Mouse (Mus musculus) spleen, adult 2 months (tissue): ENCODE data around the gene Snrpf. TPM values are rescaled to one million over a fixed set of nuclear protein-coding genes. Genes with fewer than 3 reads are reported as not detected.
A peak's percentile ranks its signal among the peaks of the same experiment; 100 is the strongest.

Experiments
- DNase-seq, 2 experiments: peaks; one replicate each; pipeline versions ENCODE4 v3.0.0 to v3.0.0-alpha.2; 2012 to 2021; ENCODE audit warnings: low spot score in 2 of 2, low read depth in 1 of 2
- H3K27ac ChIP-seq: fragments of 200-500 bp; 2 replicates; pipeline ENCODE4 v1.5.1; 2012; ENCODE audit warnings: low read length, inconsistent platforms; ENCODE audit not compliant: insufficient read depth
- H3K27me3 ChIP-seq: fragments of 200-500 bp; 2 replicates; pipeline ENCODE4 v1.6.1; 2012; ENCODE audit warnings: mild to moderate bottlenecking, moderate library complexity, low read length, inconsistent platforms; ENCODE audit not compliant: control insufficient read depth, insufficient read depth
- H3K36me3 ChIP-seq: fragments of 200-500 bp; 2 replicates; pipeline ENCODE4 v1.6.1; 2012; ENCODE audit warnings: mild to moderate bottlenecking, low read length, inconsistent platforms; ENCODE audit not compliant: control insufficient read depth, insufficient read depth
- H3K4me1 ChIP-seq: fragments of 200-500 bp; 2 replicates; pipeline ENCODE4 v1.6.1; 2011; ENCODE audit warnings: inconsistent platforms; ENCODE audit not compliant: control insufficient read depth, insufficient read depth, insufficient read length
- H3K4me3 ChIP-seq: fragments of 200-500 bp; 2 replicates; pipeline ENCODE4 v1.5.1; 2011; ENCODE audit warnings: mild to moderate bottlenecking, inconsistent platforms; ENCODE audit not compliant: insufficient read depth, insufficient read length; ENCODE audit errors: extremely low read depth
- CTCF ChIP-seq: fragments of 200-500 bp; IDR thresholded peaks from 2 replicates; pipeline ENCODE4 v1.5.1; 2011; ENCODE audit warnings: mild to moderate bottlenecking, inconsistent platforms; ENCODE audit not compliant: insufficient read depth, insufficient read length, insufficient replicate concordance; ENCODE audit errors: extremely low read depth
- POLR2A ChIP-seq: fragments of 200-500 bp; IDR thresholded peaks from 2 replicates; pipeline ENCODE4 v1.6.1; 2011; ENCODE audit warnings: low read depth, low read length, inconsistent platforms
- WGBS: fragments of 180-500 bp; shearing (Covaris S2); methylation state at CpG from one replicate; pipeline ENCODE4 v1.1.7; 2018; 5-methylcytosine and 5-hydroxymethylcytosine counted together
- polyA plus RNA-seq: library from polyadenylated mRNA; depleted of rRNA; stranded (reverse); fragments of >200 nt; gene quantifications from 2 replicates; pipeline ENCODE4 v1.2.3, GENCODE M21; 2012; rRNA removed

Gene Snrpf
- polyA plus RNA-seq = 40.8 and 79.5 TPM in 2 replicates

DNA sequence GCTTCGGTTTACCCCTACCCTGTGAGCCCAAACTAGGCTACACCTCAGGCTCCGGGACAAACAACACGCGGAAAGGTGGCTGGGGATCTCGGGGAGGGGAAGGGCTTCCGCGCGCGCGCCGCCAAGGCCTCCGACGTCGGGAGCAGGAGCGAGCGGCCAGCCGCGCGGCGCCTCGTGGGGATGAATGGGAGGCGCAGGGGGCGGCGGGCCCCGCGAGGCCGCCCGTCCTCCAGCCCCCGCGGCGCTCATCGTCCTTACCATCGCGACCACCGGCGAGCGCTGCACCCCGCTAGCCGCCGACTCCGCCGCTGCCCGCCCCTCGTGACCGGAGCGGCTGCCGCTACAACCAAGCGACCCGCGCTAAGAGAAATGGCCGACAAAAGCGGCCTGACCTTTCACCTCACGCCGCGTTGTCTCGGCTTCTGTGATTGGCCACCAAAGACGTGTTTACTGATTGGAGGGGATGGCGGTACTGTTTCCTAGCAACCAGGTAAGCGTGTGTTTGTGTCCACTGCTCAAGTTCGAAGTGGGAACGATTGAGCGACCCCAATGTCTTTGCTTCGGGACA is at the start of gene Snrpf:
Snrpf (minus strand) TSS at position 426 of the 568 bp plus-strand sequence.
- no peak for TF ChIP-seq POLR2A
- no peak for TF ChIP-seq CTCF
- Histone ChIP-seq H3K36me3 (peaks cover 2% of the 10 kb centered on the region; the same call in 1 of the 2 replicates), H3K27me3 (no peaks in the 10 kb centered on the region), H3K4me1 (peaks cover 8% of the 10 kb centered on the region), H3K27ac (peak within 1 kb of the TSS; percentile 60), H3K4me3 (peak within 1 kb of the TSS; percentile 79)
- peak; percentile 81 to 86 for DNase-seq
- WGBS = 1% methylated on average over 61 of the region's 63 CpGs

- TF ChIP-seq POLR2A (no peak), CTCF (no peak)
- no peak for DNase-seq
- peaks cover 5% of the 10 kb centered on the region for H3K27me3 ChIP-seq
- WGBS = 87% methylated on average over 9 of the region's 9 CpGs
- H3K36me3 ChIP-seq = no peaks in the 10 kb centered on the region
- no peak overlapping the region for H3K4me3 ChIP-seq
- H3K4me1 ChIP-seq = peaks cover 2% of the 10 kb centered on the region; the same call in 1 of the 2 replicates
- H3K27ac ChIP-seq = no peak overlapping the region
Observed at GRCm38 (mm10) chr10:93635941-93636340, 46.4 kb upstream of the Snrpf start.

GRCm38 (mm10) chr10:93633971-93634370 is 44.5 kb upstream of the Snrpf start:
- WGBS = 91% methylated on average over 2 of the region's 2 CpGs
- no peak for TF ChIP-seq POLR2A
- no peaks in the 10 kb centered on the region for H3K27me3 ChIP-seq

GRCm38 (mm10) chr10:93633563-93633962 is 44.1 kb upstream of the Snrpf start:
- Histone ChIP-seq H3K27ac (no peak overlapping the region), H3K4me3 (no peak overlapping the region), H3K4me1 (no peaks in the 10 kb centered on the region), H3K36me3 (no peaks in the 10 kb centered on the region), H3K27me3 (no peaks in the 10 kb centered on the region)
- 87% methylated on average over 5 of the region's 5 CpGs for WGBS
- TF ChIP-seq CTCF (no peak), POLR2A (no peak)
- no peak for DNase-seq

More at GRCm38 (mm10) chr10:93633971-93634370, 44.5 kb upstream of the Snrpf start:
- DNase-seq = no peak
- Histone ChIP-seq H3K4me3 (no peak overlapping the region), H3K4me1 (no peaks in the 10 kb centered on the region), H3K27ac (no peak overlapping the region), H3K36me3 (no peaks in the 10 kb centered on the region)

GRCm38 (mm10) chr10:93632086-93632485 is 42.6 kb upstream of the Snrpf start:
- no peak for TF ChIP-seq POLR2A
- no peak for TF ChIP-seq CTCF
- no peak for DNase-seq
- Histone ChIP-seq H3K27me3 (no peaks in the 10 kb centered on the region), H3K36me3 (no peaks in the 10 kb centered on the region), H3K4me1 (no peaks in the 10 kb centered on the region), H3K4me3 (no peak overlapping the region), H3K27ac (no peak overlapping the region)
- WGBS = 77% methylated on average over 4 of the region's 4 CpGs

- Histone ChIP-seq H3K27me3 (no peaks in the 10 kb centered on the region), H3K4me3 (no peak overlapping the region), H3K4me1 (no peaks in the 10 kb centered on the region), H3K27ac (no peak overlapping the region), H3K36me3 (no peaks in the 10 kb centered on the region)
- WGBS = 91% methylated on average over 5 of the region's 5 CpGs
- TF ChIP-seq CTCF (no peak), POLR2A (no peak)
- DNase-seq = no peak
Observed at GRCm38 (mm10) chr10:93630310-93630709, 40.8 kb upstream of the Snrpf start.

- WGBS = 87% methylated on average over 10 of the region's 10 CpGs
- Histone ChIP-seq H3K27me3 (no peaks in the 10 kb centered on the region), H3K27ac (no peak overlapping the region), H3K4me3 (no peak overlapping the region), H3K4me1 (no peaks in the 10 kb centered on the region), H3K36me3 (no peaks in the 10 kb centered on the region)
- TF ChIP-seq CTCF (no peak), POLR2A (no peak)
- DNase-seq = no peak
Observed at GRCm38 (mm10) chr10:93624151-93624550, 34.6 kb upstream of the Snrpf start.

DNA sequence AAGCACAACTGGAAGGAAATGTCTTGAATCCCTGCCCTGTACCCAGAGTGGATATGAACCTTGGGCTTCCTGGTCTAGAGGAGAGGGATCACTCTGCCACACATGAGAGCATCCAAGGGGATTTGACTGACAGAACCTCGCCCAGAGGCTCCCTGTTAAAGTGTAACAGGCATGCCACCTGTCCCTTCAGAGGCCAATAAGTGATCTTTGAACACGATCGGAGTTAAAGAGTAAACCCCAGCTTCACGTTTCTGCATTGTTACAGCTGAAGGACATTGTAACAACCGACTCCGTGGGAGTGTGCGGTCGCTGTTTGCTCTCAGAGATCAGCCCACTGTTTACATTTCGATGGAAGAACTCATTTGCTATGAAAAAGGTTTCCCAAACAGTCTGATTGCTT is 34.2 kb upstream of the Snrpf start:
- no peaks in the 10 kb centered on the region for H3K4me1 ChIP-seq
- 83% methylated on average over 9 of the region's 9 CpGs for WGBS
- TF ChIP-seq CTCF = no peak
- TF ChIP-seq POLR2A = no peak

More for the DNA sequence above, 34.2 kb upstream of the Snrpf start:
- H3K36me3 ChIP-seq = no peaks in the 10 kb centered on the region
- no peak overlapping the region for H3K4me3 ChIP-seq
- no peak for DNase-seq
- no peaks in the 10 kb centered on the region for H3K27me3 ChIP-seq
- H3K27ac ChIP-seq = no peak overlapping the region
